Mouse (Mus musculus): ENCODE measurements at regions not wholly inside any gene's neighbourhood (a gene's known extent, or its start where the extent isn't known, plus 50 kb on each side); places are given as distances from the start of the nearest gene placed in this dataset.

DNA sequence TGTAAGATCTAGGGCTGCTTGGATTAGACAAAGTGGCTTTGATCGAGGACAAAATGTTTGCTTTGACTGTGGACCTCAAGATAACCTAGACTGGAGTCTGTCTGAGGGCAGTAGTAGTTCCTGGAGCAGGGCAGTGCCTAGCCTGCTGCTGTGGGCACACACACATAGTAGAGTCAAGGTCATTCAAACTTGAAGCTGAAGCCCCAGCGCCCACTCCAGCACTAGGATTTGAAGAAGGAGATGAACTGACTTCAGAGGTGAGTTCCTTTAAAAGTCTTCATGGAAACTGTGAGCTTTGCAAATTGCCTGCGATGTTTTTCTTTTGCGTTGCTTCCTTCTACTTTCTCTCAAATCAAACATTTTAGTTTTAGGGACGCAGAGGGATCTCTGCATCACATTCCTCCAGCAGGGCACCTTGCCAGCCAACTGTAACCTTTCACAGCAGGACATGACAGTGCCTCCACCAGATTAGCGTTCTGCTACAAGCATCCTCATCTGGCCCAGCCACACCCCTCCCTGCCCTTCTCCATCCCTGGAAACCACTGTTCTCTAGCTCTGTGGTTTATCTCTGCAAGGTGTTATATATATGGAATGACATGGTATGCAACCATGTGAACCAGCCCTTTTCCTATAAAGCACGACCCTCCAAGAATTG lies 377.3 kb upstream of the Gm10131 start:
- no peak for DNase-seq (ENCODE audit: low read depth, low spot score)

DNA sequence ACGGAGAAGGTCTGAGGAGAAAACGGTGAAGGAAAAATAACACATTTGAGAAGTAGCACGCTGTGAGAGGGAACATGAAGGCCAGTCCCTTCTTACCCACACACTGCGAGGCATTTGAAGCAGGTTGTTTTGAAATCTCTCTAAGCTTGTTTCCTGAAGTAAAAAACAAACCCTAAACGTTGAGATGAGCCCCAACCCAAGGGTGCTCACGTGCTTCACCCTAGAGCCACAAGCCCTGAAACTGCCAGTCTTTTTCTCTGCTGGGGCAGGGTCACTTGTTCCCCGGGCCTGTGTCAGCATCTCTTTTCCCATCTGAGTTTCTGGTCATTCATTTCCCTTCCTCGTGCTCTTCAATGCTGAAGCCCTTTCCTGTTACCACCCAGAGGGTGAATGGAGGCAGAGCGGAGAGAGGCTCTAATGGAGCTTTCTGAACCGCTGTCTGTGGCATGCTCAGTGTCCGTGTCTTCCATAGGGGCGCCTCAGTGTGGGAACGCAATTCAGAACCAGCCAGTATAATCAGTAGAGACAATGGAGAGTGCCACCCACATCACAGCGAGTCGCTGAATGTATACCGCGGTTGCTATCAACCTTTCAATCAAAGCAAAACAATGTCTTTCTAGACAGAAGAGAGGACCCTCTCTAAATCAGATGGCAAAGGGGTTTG lies 375.0 kb upstream of the Gm10131 start:
- no peak for DNase-seq (ENCODE audit: low read depth, low spot score)

DNA sequence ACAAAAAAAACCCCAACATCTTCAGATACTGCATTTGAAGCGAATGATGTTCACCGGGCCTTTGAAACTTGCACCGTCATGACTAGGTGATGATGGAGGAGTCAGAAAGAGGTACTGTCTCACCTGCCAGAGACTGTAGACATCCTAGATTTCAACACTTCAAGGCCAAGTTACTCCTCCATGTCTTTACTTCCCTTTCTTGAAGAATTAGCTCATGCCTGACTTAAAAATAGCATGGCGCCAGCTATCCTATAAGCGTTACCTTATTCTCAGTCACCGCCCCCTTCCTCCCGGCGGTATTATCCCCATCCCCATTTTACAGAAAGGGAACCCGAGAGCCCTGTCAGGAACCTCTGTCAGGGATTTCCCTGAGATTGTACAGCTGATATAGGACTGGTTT lies 374.4 kb upstream of the Gm10131 start:
- no peak for DNase-seq (ENCODE audit: low read depth, low spot score)

DNA sequence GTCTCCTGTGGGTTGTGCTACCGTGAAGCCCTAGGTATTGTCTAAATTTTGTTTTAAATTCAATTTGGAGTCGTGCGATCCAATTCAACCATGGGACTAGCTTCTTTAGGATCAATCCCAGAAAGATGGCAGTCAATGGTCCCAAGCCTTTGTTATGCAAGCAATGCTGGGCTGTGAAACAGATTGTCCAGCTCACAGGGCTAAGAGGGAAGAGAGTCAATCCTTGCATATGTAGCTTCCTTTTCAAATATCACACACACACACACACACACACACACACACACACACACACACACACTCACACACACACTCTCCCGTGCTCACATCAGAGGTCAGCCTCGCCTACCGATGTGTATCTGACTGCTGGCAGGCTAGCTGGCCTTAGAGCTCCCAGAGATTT lies 373.8 kb upstream of the Gm10131 start:
- DNase-seq (ENCODE audit: low read depth, low spot score): no peak

DNA sequence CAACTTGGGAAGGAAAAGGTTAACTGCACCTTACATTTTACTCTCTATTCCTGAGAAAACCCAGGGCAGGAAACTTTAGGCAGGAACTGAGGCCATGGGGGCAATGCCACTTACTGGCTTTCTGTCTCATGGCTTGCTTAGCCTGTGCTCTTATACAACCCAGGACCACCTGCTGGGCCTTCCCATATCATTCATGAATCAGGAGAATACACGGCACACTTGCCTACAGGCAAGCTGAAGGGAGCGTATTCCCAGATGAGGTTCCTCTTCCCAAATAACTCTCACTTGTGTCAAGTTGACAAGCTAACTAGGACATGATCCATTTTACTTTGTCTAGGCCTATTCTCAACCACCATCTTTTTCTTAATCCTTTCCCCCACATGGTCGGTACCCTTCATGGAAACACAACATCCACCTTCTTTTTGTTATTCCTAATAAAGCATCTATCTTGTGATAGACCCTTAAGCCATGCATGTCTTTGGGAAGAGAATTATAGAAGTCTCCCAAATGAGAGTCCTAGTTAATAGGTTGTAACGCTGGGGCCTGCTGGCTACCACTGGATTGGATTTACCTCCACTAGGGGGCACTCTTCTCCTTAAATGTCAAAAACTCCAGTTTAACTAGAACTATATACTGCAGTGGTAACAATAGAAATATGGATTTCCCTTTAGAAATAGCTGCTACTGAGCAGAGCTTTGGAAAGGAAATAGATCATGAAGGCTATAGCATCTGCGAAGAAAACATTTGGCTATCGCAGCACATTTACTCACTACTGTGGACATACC lies 373.2 kb upstream of the Gm10131 start:
- peak; percentile 83 for DNase-seq (ENCODE audit: low read depth, low spot score)

DNA sequence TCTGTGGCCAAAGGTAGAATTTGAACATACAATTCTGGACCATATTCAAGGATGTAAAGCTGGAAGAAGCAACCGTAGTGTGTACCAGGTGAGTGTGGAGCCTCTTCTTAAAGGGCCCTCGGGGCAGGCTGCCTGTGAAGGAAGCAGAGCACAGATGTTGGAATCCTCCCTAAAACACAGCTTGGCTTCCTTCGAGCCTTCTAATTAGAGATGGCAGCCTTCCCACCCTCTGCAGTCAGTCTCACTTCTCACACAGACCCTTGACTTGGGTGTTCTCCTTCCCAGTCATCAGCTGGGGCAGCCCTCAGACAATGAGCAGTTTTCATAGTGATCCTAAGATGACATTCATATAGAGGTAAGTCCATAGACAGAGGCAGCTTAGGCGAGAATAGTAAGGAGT lies 371.7 kb upstream of the Gm10131 start:
- no peak for DNase-seq (ENCODE audit: low read depth, low spot score)

DNA sequence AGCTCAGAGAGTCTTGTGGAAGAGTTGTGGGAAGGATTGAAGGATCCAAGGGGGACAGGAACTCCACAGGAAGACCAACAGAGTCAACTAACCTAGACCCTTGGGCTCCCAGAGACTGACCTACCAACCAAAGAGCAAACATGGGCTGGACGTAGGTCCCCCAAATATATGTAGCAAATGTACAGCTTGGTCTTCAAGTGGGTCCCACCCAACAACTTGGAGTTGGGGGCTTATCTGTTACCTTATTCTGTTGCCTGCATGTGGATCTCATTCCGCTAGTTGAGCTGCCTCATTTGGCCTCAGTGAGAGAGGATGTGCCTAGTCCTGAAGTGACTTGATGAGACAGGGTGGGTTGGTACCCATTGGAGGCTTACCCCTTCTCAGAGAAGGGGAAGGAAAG lies 371.1 kb upstream of the Gm10131 start:
- DNase-seq (ENCODE audit: low read depth, low spot score): no peak

DNA sequence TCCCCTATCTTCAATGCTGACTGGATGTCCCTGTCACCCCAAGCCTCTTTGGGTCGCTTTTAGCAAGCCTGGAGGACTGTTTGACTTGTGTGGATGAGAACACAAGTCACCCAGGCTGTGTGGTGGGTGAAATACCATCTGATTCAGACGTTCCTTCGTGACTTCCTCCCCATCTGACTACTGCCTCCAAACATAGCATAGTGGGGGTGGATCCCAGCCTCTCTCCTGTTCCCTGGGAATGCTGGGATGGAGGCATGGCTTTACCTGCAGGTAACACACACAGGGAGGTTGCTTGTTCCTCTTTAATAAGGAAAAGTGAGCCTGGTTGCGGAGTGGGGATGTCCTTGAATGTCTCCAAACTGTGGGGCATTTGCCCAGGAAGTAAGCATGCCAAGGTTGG lies 369.0 kb upstream of the Gm10131 start:
- peak; percentile 92 for DNase-seq (ENCODE audit: low read depth, low spot score)

DNA sequence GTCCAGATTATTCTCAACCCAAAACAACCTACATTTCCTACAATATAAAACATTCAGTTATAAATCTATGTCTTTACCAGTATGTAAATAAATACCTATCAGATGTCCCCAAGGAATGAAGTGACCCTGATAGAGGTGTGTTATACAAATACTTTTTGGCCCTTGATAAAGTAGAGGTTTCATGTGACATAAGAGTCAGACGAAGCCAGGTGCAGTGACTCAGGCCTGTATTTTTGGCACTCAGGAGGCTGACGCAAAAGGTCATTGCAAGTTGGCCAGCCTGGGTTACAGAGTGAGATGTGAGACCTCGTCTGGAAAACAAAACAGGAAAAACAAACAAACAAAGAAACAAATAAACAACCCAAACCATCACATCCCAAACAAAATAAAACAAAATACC lies 367.4 kb upstream of the Gm10131 start:
- DNase-seq (ENCODE audit: low read depth, low spot score): no peak

DNA sequence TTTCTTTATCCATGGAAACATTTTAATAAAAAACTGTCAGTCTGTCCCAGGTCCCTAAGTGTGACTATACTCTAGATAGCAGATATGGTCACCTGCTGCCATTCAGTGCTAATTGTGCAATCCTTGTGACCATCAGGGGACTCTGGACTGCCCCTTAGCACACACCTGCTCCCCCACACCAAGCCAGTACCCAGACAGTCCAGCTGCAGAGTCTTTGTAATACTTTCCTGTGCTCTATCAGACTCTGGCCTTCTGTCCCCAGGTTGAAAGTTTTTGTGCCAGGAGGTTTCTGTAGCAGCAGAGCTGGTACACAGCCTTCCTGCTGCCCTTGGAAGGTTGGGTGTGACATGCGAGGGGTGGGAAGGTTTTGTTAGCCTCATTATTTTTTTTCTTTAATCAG lies 366.9 kb upstream of the Gm10131 start:
- DNase-seq (ENCODE audit: low read depth, low spot score): no peak

DNA sequence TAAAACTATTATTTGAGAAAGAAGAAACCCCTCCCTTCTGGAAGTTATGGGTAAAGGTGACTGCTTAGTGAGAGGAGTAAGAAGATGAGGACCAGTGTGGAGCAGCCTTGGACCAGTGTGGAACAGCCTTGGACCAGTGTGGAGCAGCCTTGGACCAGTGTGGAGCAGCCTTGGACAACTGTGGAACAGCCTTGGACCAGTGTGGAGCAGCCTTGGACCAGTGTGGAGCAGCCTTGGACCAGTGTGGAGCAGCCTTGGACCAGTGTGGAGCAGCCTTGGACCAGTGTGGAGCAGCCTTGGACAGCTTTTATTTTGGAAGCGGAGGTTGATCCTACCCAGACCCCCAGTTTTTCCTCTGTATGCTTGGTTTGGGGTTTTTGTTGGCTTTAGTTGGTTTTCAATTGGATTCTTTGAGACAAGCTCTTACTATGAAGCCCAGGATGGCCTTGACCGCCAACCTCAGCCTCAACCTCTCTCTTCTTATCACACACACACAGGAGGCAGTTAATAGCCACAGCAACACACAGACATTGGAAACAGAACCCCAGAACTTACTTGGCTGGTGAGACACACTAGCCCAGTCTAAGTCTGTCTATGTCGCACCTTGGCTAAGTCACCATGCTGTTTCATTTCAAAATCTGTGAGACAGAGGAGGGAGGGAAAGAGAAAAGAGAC lies 364.7 kb upstream of the Gm10131 start:
- no peak for DNase-seq (ENCODE audit: low read depth, low spot score)

DNA sequence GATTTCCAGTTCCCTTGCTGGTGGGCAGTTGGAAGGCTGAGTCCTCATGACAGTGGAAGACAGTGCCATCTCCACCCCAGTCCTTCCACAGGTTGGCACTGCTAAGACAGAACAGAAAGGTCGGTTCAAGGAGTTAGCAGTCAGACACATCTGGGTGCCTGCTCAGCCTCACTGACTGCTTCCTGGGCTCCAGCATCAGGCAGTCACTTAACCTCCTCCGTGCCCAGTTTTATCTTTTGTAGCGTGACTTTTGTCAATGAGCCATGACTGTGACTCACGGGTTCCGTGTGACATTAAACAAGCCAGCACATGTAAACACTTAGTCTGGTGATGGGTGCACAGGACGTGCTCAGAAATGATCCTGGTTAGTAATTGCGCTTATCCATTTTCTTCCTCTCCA lies 363.1 kb upstream of the Gm10131 start:
- peak; percentile 35 for DNase-seq (ENCODE audit: low read depth, low spot score)

DNA sequence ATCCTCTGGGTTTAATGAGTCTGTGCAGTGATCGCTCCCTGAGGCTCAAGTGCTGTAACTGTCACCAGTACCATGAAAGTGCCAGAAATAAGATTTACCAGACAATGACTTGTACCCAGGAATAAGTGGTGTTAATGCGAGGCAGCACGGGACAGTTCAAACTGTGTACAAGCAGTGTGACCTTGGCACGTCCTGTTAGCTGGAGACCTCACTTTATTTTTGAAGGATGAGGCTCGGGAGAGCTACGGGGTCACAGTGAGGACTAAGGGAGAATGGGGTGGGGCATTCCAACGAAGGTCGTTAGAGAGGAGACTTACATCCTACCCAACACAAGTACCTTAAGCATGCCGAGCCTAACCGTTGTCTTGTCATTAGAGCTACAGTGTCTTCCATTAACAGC lies 362.2 kb upstream of the Gm10131 start:
- no peak for DNase-seq (ENCODE audit: low read depth, low spot score)

DNA sequence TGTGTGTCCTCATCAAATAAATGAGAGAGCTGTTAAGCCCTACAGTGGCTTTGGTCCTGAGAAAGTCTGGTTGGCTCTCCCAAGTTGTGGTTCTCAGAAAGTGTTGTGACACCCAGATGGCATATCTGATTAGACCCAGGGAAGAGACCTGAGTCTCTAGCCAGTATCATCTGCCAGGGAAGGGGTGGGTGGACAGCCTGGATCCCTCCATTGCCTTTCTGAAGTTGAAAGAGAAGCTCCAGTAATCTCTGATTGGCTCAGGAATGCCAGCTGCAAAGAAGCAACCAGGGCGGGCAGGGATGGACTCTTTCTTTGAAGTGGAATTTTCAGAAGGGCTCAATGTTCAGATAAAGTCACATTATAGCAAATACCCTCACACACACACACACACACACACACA lies 361.8 kb upstream of the Gm10131 start:
- no peak for DNase-seq (ENCODE audit: low read depth, low spot score)

DNA sequence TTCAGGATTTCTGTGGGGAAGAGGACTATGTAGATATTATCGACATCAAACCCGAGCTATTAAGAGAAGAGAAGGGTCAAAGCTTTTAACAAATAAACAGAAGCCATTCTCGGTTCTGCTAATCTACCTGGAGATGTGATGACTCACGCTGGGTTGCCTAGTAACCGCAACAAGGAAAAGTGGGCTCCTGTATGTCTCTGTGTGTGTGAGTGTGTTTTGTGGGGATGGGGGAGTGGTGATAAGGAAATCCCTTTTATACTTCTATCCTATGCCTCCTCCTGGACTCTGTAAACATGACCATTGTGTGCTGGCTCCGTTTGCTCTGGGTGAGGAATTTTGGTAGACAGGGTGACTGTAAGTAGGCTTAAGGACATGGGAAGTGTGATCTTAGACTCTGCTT lies 361.3 kb upstream of the Gm10131 start:
- DNase-seq (ENCODE audit: low read depth, low spot score): peak; percentile 71

DNA sequence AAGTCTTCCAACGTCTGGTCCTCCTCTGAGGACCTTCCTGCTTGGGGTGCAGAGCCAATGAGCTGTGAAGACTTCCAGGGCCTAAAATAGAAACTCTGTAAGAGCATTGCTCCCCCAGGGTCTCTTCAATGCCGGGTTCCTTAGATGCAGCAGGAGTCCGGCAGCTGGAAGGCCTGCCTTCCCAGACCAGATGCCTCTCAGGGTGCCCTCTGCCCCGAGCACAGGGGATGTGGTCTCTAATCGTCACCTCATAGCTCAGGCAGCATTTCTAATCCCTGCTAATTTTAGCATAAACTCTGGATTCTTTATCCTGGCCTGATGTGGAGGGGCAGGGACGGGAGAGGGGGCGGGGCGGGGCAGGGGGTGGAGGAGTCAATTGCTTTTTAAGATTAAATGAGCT lies 360.9 kb upstream of the Gm10131 start:
- DNase-seq (ENCODE audit: low read depth, low spot score): no peak

DNA sequence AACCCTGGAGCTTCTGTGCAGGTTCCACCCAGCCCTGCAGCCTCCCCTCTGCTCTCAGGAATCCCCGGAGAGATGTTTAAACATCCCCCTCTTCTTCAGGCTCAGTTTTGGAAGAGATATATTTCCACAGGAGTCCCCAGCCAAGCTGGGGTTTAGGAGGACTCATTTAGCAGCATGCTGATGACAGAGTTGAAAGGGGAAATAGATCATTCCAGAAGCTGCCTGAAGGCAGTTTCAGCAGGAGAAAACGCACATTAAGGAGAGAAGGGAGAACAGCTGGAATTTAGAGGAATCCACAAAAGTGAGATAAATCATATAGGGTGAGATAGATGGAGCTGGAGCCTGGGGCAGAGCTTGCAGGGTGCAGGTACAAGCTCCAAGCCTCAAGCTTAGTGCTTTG lies 357.6 kb upstream of the Gm10131 start:
- no peak for DNase-seq (ENCODE audit: low read depth, low spot score)

DNA sequence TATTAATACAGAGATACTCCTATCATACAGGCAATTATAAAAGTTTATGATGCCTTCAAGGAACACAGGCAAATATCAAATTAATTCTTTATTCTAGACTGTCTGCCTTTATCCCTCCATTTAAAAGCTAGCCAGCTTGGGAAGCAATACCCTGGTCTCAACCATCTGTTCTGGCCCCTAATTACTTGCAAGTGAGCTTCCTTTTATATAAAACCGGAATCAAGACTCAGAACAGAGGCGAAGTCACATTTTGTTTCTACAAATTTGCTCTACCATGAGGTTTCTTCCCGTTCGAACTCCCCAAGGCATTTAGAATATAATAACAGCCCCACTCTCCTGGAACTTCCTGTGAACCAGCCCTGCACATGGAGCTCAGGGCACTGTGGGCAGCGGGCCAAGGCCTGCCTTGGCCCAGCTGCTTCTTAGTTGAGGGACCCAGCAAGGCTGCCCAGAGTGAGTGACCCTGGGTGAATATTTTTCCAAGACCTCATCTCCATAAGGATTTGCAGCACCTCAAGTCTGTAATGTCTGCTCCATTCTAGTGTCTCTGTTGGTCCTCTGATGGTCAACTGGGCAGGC lies 355.3 kb upstream of the Gm10131 start:
- peak; percentile 69 for DNase-seq (ENCODE audit: low read depth, low spot score)

DNA sequence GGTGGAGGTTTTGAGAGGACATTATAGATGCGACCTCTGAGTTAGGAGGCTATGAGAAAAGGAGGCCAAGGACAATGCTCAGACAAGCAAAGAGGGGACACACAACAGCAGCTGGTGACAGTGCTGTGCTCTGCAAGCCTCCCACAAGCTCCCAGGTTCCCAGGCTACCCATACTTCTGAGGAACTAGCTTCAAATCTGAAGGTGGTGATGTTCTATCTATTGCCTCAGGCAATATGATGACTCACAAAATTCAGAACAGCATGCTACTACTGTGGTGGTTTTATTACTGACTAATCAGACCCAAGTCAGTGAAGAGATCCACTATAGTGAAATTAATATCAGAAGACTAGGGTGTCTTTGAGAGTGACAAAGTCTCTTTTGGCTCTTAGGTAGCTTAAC lies 353.9 kb upstream of the Gm10131 start:
- DNase-seq (ENCODE audit: low read depth, low spot score): peak; percentile 66

DNA sequence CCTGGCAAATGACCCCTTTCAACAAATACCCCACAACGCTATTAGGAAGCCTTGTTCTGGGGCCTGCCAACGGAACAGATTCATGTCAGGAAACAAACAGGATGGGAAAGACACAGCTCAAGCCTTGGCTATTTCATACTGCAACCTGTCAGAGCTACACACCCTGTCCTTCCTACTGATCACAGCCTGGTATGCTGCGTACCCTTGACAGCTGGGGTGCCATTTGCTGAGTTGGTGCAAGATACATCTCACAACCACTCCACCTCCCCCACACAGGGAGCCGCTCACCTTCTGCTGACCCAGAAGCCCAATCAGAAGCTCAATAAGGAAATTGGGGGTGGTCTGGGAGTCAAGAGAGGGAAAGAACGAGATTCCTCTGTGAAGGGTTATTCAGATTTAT lies 350.7 kb upstream of the Gm10131 start:
- DNase-seq (ENCODE audit: low read depth, low spot score): no peak

DNA sequence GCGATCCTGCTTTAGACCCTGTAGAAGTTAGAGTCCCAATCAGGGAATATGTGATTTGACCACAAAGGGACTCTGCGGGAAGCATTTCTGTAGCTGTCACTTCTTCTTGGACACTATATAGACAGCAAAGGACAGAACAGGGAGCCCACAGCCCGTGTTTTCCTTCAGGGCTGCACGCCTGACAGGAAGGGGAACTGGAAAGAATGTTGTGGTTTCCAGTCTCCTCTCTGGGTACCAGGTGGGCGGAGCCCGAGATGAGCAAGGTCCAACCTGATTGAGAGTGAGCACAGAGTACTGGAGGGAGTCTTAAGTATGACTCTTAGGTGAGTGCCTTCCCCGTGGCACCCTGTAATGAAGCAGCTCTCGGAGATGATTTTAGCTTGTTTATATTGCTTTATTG lies 346.8 kb upstream of the Gm10131 start:
- no peak for DNase-seq (ENCODE audit: low read depth, low spot score)

DNA sequence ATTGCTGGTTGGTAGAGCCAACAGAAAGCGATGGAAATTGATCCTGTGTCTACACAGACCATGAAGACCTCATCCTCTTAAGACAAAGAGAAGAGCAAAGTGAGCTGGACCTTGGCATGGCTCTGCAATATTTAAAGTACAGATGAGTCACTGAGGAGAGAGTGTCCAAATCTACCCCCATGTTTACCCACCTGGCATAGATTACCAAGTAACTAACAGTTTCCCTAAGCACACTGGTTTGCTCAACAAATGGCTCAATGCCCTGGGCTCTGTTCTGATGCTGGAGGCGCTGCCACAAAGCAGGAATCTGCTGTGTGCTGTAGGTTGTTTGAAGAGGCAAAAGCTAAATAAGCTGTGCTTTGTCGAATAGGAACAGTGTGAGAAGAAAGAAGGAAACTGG lies 345.0 kb upstream of the Gm10131 start:
- peak; percentile 34 for DNase-seq (ENCODE audit: low read depth, low spot score)
